Mouse (Mus musculus): ENCODE data around the gene 1700021F07Rik. TPM values are rescaled to one million over a fixed set of nuclear protein-coding genes. Genes with fewer than 3 reads are reported as not detected.
A peak's percentile ranks its signal among the peaks of the same experiment; 100 is the strongest.

Gene 1700021F07Rik
- polyA plus RNA-seq, 1 experiment from 2014 or later = not detected

- H3K4me2 ChIP-seq (replicated peaks; ENCODE audit: low read depth) = peak overlapping the region; percentile 32
- TF ChIP-seq CTCF (IDR thresholded peaks at IDR 0.05; ENCODE audit: low read depth) = no peak
- ATAC-seq = peak; percentile 57
- H3K9ac ChIP-seq (ENCODE audit: low read depth, low read length) = no peak overlapping the region
- peaks cover 4% of the 10 kb centered on the region; the same call in 1 of the 2 replicates for H3K4me1 ChIP-seq (replicated peaks; ENCODE audit: control insufficient read depth, insufficient read depth, low read length)
- no peak overlapping the region for H3K4me3 ChIP-seq (ENCODE audit: low read depth, low read length)
- 46% methylated on average over 9 of the region's 9 CpGs for WGBS
- no peaks in the 10 kb centered on the region for H3K27me3 ChIP-seq (replicated peaks; ENCODE audit: control insufficient read depth, insufficient read depth, low read length)
- no peaks in the 10 kb centered on the region for H3K36me3 ChIP-seq (ENCODE audit: control insufficient read depth, insufficient read depth)
- no peaks in the 10 kb centered on the region for H3K9me3 ChIP-seq (ENCODE audit: control insufficient read depth)
- H3K27ac ChIP-seq (ENCODE audit: low read depth, low read length) = peak overlapping the region; percentile 76; the same call in 1 of the 2 replicates
Measured at GRCm38 (mm10) chr2:173535886-173536285, 13.5 kb downstream of the 1700021F07Rik start.

DNA sequence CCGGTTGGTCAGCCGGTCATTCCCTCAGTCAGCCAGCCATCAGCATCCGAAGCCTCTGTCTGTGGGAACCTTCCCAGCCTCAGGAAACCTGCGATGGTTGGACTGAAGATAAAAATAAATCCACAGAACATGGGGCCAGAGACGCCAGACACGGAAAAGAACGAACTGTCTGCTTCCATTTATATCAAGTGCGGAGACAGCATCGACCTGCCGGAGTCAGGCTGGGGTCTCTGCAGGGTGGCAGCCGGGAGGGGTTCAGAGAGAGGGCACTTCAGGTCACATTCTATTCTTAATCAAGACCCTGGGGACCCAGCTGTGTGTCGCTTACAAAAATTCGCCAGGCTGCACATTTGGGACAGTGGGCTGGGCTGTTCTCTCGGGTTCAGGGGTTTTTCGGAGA is 17.4 kb downstream of the 1700021F07Rik start:
- no peak overlapping the region for H3K27ac ChIP-seq (ENCODE audit: low read depth, low read length)
- no peaks in the 10 kb centered on the region for H3K36me3 ChIP-seq (ENCODE audit: control insufficient read depth, insufficient read depth)
- H3K9ac ChIP-seq (ENCODE audit: low read depth, low read length) = no peak overlapping the region
- H3K4me1 ChIP-seq (replicated peaks; ENCODE audit: control insufficient read depth, insufficient read depth, low read length) = no peaks in the 10 kb centered on the region; the same call in 1 of the 2 replicates
- no peak for TF ChIP-seq CTCF (IDR thresholded peaks at IDR 0.05; ENCODE audit: low read depth)
- no peak overlapping the region for H3K4me2 ChIP-seq (replicated peaks; ENCODE audit: low read depth)
- ATAC-seq = no peak
- no peaks in the 10 kb centered on the region for H3K9me3 ChIP-seq (ENCODE audit: control insufficient read depth)
- 67% methylated on average over 15 of the region's 15 CpGs for WGBS
- H3K27me3 ChIP-seq (replicated peaks; ENCODE audit: control insufficient read depth, insufficient read depth, low read length) = no peaks in the 10 kb centered on the region
- H3K4me3 ChIP-seq (ENCODE audit: low read depth, low read length) = no peak overlapping the region

- no peak overlapping the region for H3K4me3 ChIP-seq (ENCODE audit: low read depth, low read length)
- H3K4me2 ChIP-seq (replicated peaks; ENCODE audit: low read depth) = no peak overlapping the region
- WGBS = 74% methylated on average over 4 of the region's 4 CpGs
- no peaks in the 10 kb centered on the region for H3K9me3 ChIP-seq (ENCODE audit: control insufficient read depth)
- no peak overlapping the region for H3K9ac ChIP-seq (ENCODE audit: low read depth, low read length)
- no peaks in the 10 kb centered on the region for H3K27me3 ChIP-seq (replicated peaks; ENCODE audit: control insufficient read depth, insufficient read depth, low read length)
- no peak for TF ChIP-seq CTCF (IDR thresholded peaks at IDR 0.05; ENCODE audit: low read depth)
- ATAC-seq = no peak
- no peak overlapping the region for H3K27ac ChIP-seq (ENCODE audit: low read depth, low read length)
- no peaks in the 10 kb centered on the region for H3K36me3 ChIP-seq (ENCODE audit: control insufficient read depth, insufficient read depth)
- no peaks in the 10 kb centered on the region for H3K4me1 ChIP-seq (replicated peaks; ENCODE audit: control insufficient read depth, insufficient read depth, low read length)
Measured at GRCm38 (mm10) chr2:173541748-173542147, 19.4 kb downstream of the 1700021F07Rik start.

GRCm38 (mm10) chr2:173542716-173543115 is 20.3 kb downstream of the 1700021F07Rik start:
- ATAC-seq = no peak
- no peak overlapping the region for H3K4me2 ChIP-seq (replicated peaks; ENCODE audit: low read depth)

GRCm38 (mm10) chr2:173545992-173546703 is 23.8 kb downstream of the 1700021F07Rik start:
- peak; percentile 76 for ATAC-seq
- Histone ChIP-seq H3K9ac (ENCODE audit: low read depth, low read length) (0 out of 2 replicates have a peak overlapping the region, but pooled peaks have one; percentile 7), H3K4me1 (replicated peaks; ENCODE audit: control insufficient read depth, insufficient read depth, low read length) (no peaks in the 10 kb centered on the region), H3K27me3 (replicated peaks; ENCODE audit: control insufficient read depth, insufficient read depth, low read length) (no peaks in the 10 kb centered on the region), H3K4me3 (ENCODE audit: low read depth, low read length) (no peak overlapping the region), H3K9me3 (ENCODE audit: control insufficient read depth) (no peaks in the 10 kb centered on the region), H3K36me3 (ENCODE audit: control insufficient read depth, insufficient read depth) (no peaks in the 10 kb centered on the region), H3K27ac (ENCODE audit: low read depth, low read length) (no peak overlapping the region), H3K4me2 (replicated peaks; ENCODE audit: low read depth) (peak overlapping the region; percentile 46)
- TF ChIP-seq CTCF (IDR thresholded peaks at IDR 0.05; ENCODE audit: low read depth) = peak; percentile 95
- 39% methylated on average over 15 of the region's 15 CpGs for WGBS

More at GRCm38 (mm10) chr2:173542716-173543115, 20.3 kb downstream of the 1700021F07Rik start:
- 87% methylated on average over 4 of the region's 4 CpGs for WGBS
- no peak overlapping the region for H3K27ac ChIP-seq (ENCODE audit: low read depth, low read length)
- no peaks in the 10 kb centered on the region for H3K9me3 ChIP-seq (ENCODE audit: control insufficient read depth)
- no peak for TF ChIP-seq CTCF (IDR thresholded peaks at IDR 0.05; ENCODE audit: low read depth)
- H3K36me3 ChIP-seq (ENCODE audit: control insufficient read depth, insufficient read depth) = no peaks in the 10 kb centered on the region
- no peak overlapping the region for H3K9ac ChIP-seq (ENCODE audit: low read depth, low read length)
- H3K4me1 ChIP-seq (replicated peaks; ENCODE audit: control insufficient read depth, insufficient read depth, low read length) = no peaks in the 10 kb centered on the region
- H3K4me3 ChIP-seq (ENCODE audit: low read depth, low read length) = no peak overlapping the region
- no peaks in the 10 kb centered on the region for H3K27me3 ChIP-seq (replicated peaks; ENCODE audit: control insufficient read depth, insufficient read depth, low read length)

GRCm38 (mm10) chr2:173549236-173549635 is 26.9 kb downstream of the 1700021F07Rik start:
- no peak for ATAC-seq
- H3K27ac ChIP-seq (ENCODE audit: low read depth, low read length) = no peak overlapping the region
- no peaks in the 10 kb centered on the region for H3K27me3 ChIP-seq (replicated peaks; ENCODE audit: control insufficient read depth, insufficient read depth, low read length)
- WGBS = 79% methylated on average over 10 of the region's 10 CpGs
- H3K9me3 ChIP-seq (ENCODE audit: control insufficient read depth) = no peaks in the 10 kb centered on the region
- no peak for TF ChIP-seq CTCF (IDR thresholded peaks at IDR 0.05; ENCODE audit: low read depth)
- H3K9ac ChIP-seq (ENCODE audit: low read depth, low read length) = no peak overlapping the region
- H3K4me3 ChIP-seq (ENCODE audit: low read depth, low read length) = no peak overlapping the region
- no peak overlapping the region for H3K4me2 ChIP-seq (replicated peaks; ENCODE audit: low read depth)
- H3K4me1 ChIP-seq (replicated peaks; ENCODE audit: control insufficient read depth, insufficient read depth, low read length) = no peaks in the 10 kb centered on the region
- no peaks in the 10 kb centered on the region for H3K36me3 ChIP-seq (ENCODE audit: control insufficient read depth, insufficient read depth)
